7 mouse cellular contexts compared by ENCODE assay signal in the genomic region with DNA sequence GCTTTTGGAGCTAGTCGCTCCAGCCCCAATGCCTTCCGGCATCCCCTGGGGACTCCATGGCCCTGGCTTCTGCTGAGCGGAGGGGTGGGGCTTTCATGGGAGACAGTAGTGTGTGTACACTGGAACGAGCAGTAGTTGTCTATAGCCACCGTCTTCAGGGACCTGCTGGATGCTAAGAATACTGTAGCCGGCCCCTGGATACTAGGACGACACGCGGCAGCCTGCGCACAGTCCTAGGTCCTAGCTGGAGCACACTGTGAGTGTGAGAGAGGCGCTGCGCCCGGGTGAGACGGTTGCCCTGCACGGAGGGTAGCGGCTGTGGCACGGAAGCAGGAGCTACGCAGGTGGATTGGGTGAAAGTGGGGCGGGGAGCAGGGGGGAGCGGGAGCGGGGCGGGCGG. TPM values are rescaled to one million over a fixed set of nuclear protein-coding genes. Genes with fewer than 3 reads are reported as not detected.
DNase-seq lines count a peak whose midpoint lies in the region; ATAC-seq and TF ChIP-seq lines count a peak whose summit lies in the region.

Gene Tmc5 (plus strand): TSS at position 97 of the 400 bp plus-strand sequence.

- no peak for ATAC-seq in hindbrain, embryonic 11.5 days (ENCODE audit: low FRiP score)
- ATAC-seq in midbrain, embryonic 13.5 days = no peak

- no peak for DNase-seq in testis, postnatal 14 days (ENCODE audit: low spot score)
- DNase-seq in hindbrain, embryonic 11.5 days (ENCODE audit: low spot score) = peak; percentile 31
- no peak for DNase-seq in B cell, adult 2 months
- DNase-seq in layer of hippocampus, adult 9-10 months (ENCODE audit: low spot score) = no peak
- no peak for DNase-seq in adrenal gland, postnatal 36 days

- peaks cover 3% of the 10 kb centered on the region; the same call in 1 of the 2 replicates for H3K4me1 ChIP-seq in testis, adult 2 months (ENCODE audit: control insufficient read depth, insufficient read depth, low read length)
- H3K4me1 ChIP-seq in hindbrain, embryonic 11.5 days (replicated peaks; ENCODE audit: control insufficient read depth, insufficient read depth, low read length) = peaks cover 16% of the 10 kb centered on the region
- H3K4me1 ChIP-seq in midbrain, embryonic 13.5 days (replicated peaks) = peaks cover 41% of the 10 kb centered on the region

- no peaks in the 10 kb centered on the region for H3K27me3 ChIP-seq in testis, adult 2 months (ENCODE audit: control insufficient read depth, insufficient read depth, low read length)
- H3K27me3 ChIP-seq in hindbrain, embryonic 11.5 days (ENCODE audit: control insufficient read depth, insufficient read depth, low read length) = peaks cover 15% of the 10 kb centered on the region
- peaks cover 21% of the 10 kb centered on the region for H3K27me3 ChIP-seq in midbrain, embryonic 13.5 days

- H3K9me3 ChIP-seq in hindbrain, embryonic 11.5 days (ENCODE audit: control insufficient read depth, low read length) = no peaks in the 10 kb centered on the region
- no peaks in the 10 kb centered on the region for H3K9me3 ChIP-seq in midbrain, embryonic 13.5 days

- 6% methylated on average over 23 of the region's 23 CpGs for WGBS in hindbrain, embryonic 11.5 days
- WGBS in midbrain, embryonic 13.5 days = 3% methylated on average over 23 of the region's 23 CpGs

- TF ChIP-seq POLR2A in testis, adult 2 months (IDR thresholded peaks at IDR 0.05; ENCODE audit: control insufficient read depth, low read depth, low read length) = no peak

- no peak within 1 kb of the TSS for H3K27ac ChIP-seq in testis, adult 2 months (ENCODE audit: control insufficient read depth, insufficient read depth, low read depth, low read length)
- H3K27ac ChIP-seq in hindbrain, embryonic 11.5 days (ENCODE audit: low read depth, low read length) = no peak within 1 kb of the TSS
- no peak within 1 kb of the TSS for H3K27ac ChIP-seq in midbrain, embryonic 13.5 days

- H3K36me3 ChIP-seq in testis, adult 2 months (ENCODE audit: control insufficient read depth, insufficient read depth, low read length) = no peaks in the 10 kb centered on the region
- H3K36me3 ChIP-seq in hindbrain, embryonic 11.5 days (ENCODE audit: control insufficient read depth, insufficient read depth, low read length) = no peaks in the 10 kb centered on the region
- H3K36me3 ChIP-seq in midbrain, embryonic 13.5 days = no peaks in the 10 kb centered on the region

- H3K9ac ChIP-seq in hindbrain, embryonic 11.5 days (ENCODE audit: low read depth, low read length) = peak within 1 kb of the TSS; percentile 49
- H3K9ac ChIP-seq in midbrain, embryonic 13.5 days (replicated peaks) = peak within 1 kb of the TSS; percentile 57

- H3K4me3 ChIP-seq in testis, adult 2 months (ENCODE audit: control insufficient read depth, low read depth, low read length) = no peak within 1 kb of the TSS; the same call in 1 of the 2 replicates
- H3K4me3 ChIP-seq in hindbrain, embryonic 11.5 days (ENCODE audit: low read depth, low read length) = peak within 1 kb of the TSS; percentile 22
- H3K4me3 ChIP-seq in midbrain, embryonic 13.5 days (replicated peaks) = peak within 1 kb of the TSS; percentile 31

- peak within 1 kb of the TSS; percentile 47 for H3K4me2 ChIP-seq in hindbrain, embryonic 11.5 days (replicated peaks; ENCODE audit: low read depth, low read length)
- H3K4me2 ChIP-seq in midbrain, embryonic 13.5 days (replicated peaks) = peak within 1 kb of the TSS; percentile 54

- TF ChIP-seq CTCF in testis, adult 2 months (IDR thresholded peaks at IDR 0.05; ENCODE audit: control insufficient read depth, insufficient read depth, insufficient replicate concordance, low read depth, low read length) = no peak

RNA-seq across cellular contexts. Expression of gene Tmc5, which starts in this region (rescaled TPM):
- polyA plus RNA-seq in testis, adult 2 months (2012; rRNA removed) = 72.4 and 74.2 TPM in 2 replicates
- 0.08 and 0.20 TPM in 2 replicates for polyA plus RNA-seq in hindbrain, embryonic 11.5 days (2014; fragmentation: Nextera tagmentation; extraction: Ambion mirVana)
- 0.22 and 0.28 TPM in 2 replicates for polyA plus RNA-seq in midbrain, embryonic 13.5 days (2015; fragmentation: Nextera tagmentation; extraction: Ambion mirVana)
- not detected for total RNA-seq in adrenal gland, postnatal 36 days (2021)

Comparison
In these comparisons a context has a peak if more than half of its experiments do, and no peak if none do; other contexts are left out.
1. RNA of gene Tmc5 (polyA plus RNA-seq): 72.4 to 74.2 TPM in testis, adult 2 months; 0.22 to 0.28 TPM in midbrain, embryonic 13.5 days and 0.08 to 0.20 TPM in hindbrain, embryonic 11.5 days; every median in the first group is over 10 times any median in the second.
2. Peak in DNase-seq, H3K4me3 ChIP-seq, H3K9ac ChIP-seq and H3K4me2 ChIP-seq in hindbrain, embryonic 11.5 days; RNA of the gene not detected or under 1 TPM.